Mouse (Mus musculus) forebrain, embryonic 11.5 days (tissue): ENCODE data around the gene Gm5797. TPM values are rescaled to one million over a fixed set of nuclear protein-coding genes. Genes with fewer than 3 reads are reported as not detected.
"Not testable (repeated sequence)": the region's sequence is repeated elsewhere in the genome, so short reads cannot be mapped to it uniquely, and the experiment has no call there.

Source experiments
- ATAC-seq: fragments of 200-750 bp; cut with Nextera tagmentation; replicated peaks from 2 replicates; pipeline ENCODE4 v1.8.0; 2017; ENCODE audit warnings: moderate TSS enrichment; ENCODE audit not compliant: low FRiP score
- DNase-seq: peaks from one replicate; pipeline ENCODE4 v3.0.0-alpha.2; 2017; ENCODE audit warnings: low spot score
- H3K27ac ChIP-seq: fragments of 300-500 bp; sonication (generic); 2 replicates; pipeline ENCODE4 v1.5.1; 2014; ENCODE audit warnings: low read depth, low read length
- H3K27me3 ChIP-seq: fragments of 300-500 bp; sonication (generic); 2 replicates; pipeline ENCODE4 v1.6.1; 2014; ENCODE audit warnings: mild to moderate bottlenecking, low read length, mixed read lengths; ENCODE audit not compliant: control insufficient read depth, insufficient read depth
- H3K36me3 ChIP-seq: fragments of 300-500 bp; sonication (generic); 2 replicates; pipeline ENCODE4 v1.6.1; 2014; ENCODE audit warnings: mild to moderate bottlenecking, low read length, moderate library complexity, mixed read lengths; ENCODE audit not compliant: control insufficient read depth, insufficient read depth
- H3K4me1 ChIP-seq: fragments of 300-500 bp; sonication (generic); replicated peaks from 2 replicates; pipeline ENCODE4 v1.6.1; 2014; ENCODE audit warnings: low read length, mixed read lengths; ENCODE audit not compliant: control insufficient read depth, insufficient read depth
- H3K4me2 ChIP-seq: fragments of 300-500 bp; sonication (generic); 2 replicates; pipeline ENCODE4 v1.6.1; 2014; ENCODE audit warnings: low read depth, mild to moderate bottlenecking, low read length, moderate library complexity, mixed read lengths; ENCODE audit not compliant: severe bottlenecking
- H3K4me3 ChIP-seq: fragments of 300-500 bp; sonication (generic); 2 replicates; pipeline ENCODE4 v1.5.1; 2014; ENCODE audit warnings: low read depth, low read length
- H3K9ac ChIP-seq: fragments of 300-500 bp; sonication (generic); 2 replicates; pipeline ENCODE4 v1.6.1; 2014; ENCODE audit warnings: low read length
- H3K9me3 ChIP-seq: fragments of 300-500 bp; sonication (generic); 2 replicates; pipeline ENCODE4 v1.6.1; 2016; ENCODE audit warnings: low read length, mixed read lengths; ENCODE audit not compliant: control insufficient read depth
- WGBS: fragments of 180-500 bp; shearing (Covaris S2); extraction: QIAGEN DNeasy Blood & Tissue Kit; methylation state at CpG from one replicate; pipeline ENCODE4 v1.1.7; 2014; 5-methylcytosine and 5-hydroxymethylcytosine counted together
- polyA plus RNA-seq: library from polyadenylated mRNA; unstranded; fragments of >200 nt; fragmentation: Nextera tagmentation; extraction: Ambion mirVana; gene quantifications from 2 replicates; pipeline ENCODE4 v1.2.1, GENCODE M21; 2014

Gm5797 gene
- polyA plus RNA-seq, result not detected in 2 replicates

DNA sequence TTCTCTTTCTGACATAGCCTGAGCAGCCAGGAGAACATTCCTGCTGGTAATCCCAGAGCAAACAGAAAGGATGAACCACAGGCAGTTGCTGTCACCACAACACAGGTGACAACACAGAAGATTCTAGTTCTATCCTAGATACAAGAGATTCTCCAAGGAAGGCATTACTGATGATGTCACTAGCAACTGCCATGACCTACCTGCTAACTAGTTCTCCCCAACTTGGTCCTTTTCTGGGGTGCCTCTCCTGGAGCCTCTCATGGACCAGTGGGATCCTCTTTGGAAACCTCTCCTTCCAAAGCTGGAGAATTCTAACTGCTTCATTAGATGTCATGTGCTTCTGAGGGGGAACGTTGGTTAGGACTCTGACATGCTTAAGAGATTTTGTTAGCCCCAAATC, at the start of gene Gm5797:
Gene Gm5797, minus strand, starts transcription at position 101 of the 400 bp plus-strand sequence.
- H3K27me3 ChIP-seq, H3K27ac ChIP-seq, H3K4me2 ChIP-seq, H3K9me3 ChIP-seq, H3K36me3 ChIP-seq, ATAC-seq, H3K4me1 ChIP-seq, DNase-seq, H3K9ac ChIP-seq, H3K4me3 ChIP-seq: not testable (repeated sequence)
- WGBS, result no CpG with 5 or more reads among the region's 1 CpGs

DNA sequence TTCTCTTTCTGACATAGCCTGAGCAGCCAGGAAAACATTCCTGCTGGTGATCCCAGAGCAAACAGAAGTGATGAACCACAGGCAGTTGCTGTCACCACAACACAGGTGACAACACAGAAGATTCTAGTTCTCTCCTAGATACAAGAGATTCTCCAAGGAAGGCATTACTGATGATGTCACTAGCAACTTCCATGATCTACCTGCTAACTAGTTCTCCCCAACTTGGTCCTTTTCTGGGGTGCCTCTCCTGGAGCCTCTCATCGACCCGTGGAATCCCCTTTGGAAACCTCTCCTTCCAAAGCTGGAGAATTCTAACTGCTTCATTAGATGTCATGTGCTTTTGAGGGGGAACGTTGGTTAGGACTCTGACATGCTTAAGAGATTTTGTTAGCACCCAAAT, 32.8 kb upstream of the Gm5797 start, which contains the start of gene Gm8374:
Gene Gm8374, minus strand, starts transcription at position 101 of the 400 bp plus-strand sequence.
- H3K4me3 ChIP-seq, H3K4me1 ChIP-seq, H3K27ac ChIP-seq, H3K9me3 ChIP-seq, H3K36me3 ChIP-seq, ATAC-seq, H3K9ac ChIP-seq, H3K4me2 ChIP-seq, DNase-seq, H3K27me3 ChIP-seq: not testable (repeated sequence)
- WGBS, result 86% methylated on average over 3 of the region's 3 CpGs

DNA sequence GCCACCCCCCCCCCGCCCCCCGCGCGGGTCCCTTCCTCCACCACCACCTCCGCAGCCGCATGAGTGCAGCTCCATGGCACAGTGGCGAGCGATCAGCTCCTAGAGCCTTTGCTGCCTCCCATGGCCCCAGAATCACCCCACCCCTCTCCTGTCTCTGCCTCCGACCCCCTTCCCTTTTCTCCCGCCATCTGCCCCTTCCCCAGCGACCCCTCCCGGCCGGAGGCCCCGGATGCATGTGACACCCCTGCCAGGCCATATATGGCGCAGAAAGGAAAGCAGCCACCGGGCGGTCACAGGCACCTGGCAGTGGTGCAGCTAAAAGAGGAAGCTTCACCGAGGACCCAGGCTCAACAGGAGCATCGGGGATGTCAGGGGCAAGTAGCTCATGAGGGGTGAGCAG, 17.1 kb downstream of the Gm5797 start:
- 1% methylated on average over 10 of the region's 19 CpGs for WGBS
- DNase-seq, result peak; percentile 81
- ATAC-seq, result not testable (repeated sequence)

DNA sequence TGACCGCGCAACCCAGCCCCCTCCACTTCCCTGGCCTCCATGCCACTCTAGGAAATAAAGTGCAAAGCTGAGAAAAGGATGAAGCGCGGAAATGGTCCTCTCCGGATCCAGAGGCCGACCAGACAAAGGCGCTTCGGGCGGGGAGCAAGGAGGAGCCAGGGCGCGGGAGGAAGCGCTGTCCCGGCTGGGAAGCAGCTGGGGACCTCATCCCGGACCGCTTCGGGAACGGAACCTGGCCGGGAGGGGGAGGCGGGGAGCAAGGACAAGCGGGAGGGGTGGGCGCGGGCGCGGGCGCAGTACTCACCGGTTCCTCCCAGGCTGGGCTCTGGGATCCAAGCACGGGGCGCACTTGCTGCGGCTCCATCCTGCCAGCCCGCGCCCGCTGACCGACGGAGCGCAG, 17.5 kb downstream of the Gm5797 start, which contains the start of gene Gm3739:
Gene Gm3739, minus strand, starts transcription at position 389 of the 400 bp plus-strand sequence.
- H3K9me3 ChIP-seq, H3K4me1 ChIP-seq, H3K36me3 ChIP-seq, H3K27me3 ChIP-seq, H3K27ac ChIP-seq, ATAC-seq, DNase-seq: not testable (repeated sequence)
- WGBS, result 0% methylated on average over 12 of the region's 35 CpGs
- Histone ChIP-seq H3K4me3 (peak within 1 kb of the TSS; percentile 47), H3K9ac (peak within 1 kb of the TSS; percentile 62), H3K4me2 (peak within 1 kb of the TSS; percentile 53)

More for the DNA sequence above, 17.1 kb downstream of the Gm5797 start:
- peak overlapping the region; percentile 47 for H3K4me3 ChIP-seq
- H3K9me3 ChIP-seq, H3K27ac ChIP-seq, H3K4me1 ChIP-seq, H3K36me3 ChIP-seq, H3K27me3 ChIP-seq: not testable (repeated sequence)
- H3K4me2 ChIP-seq, result peak overlapping the region; percentile 53
- H3K9ac ChIP-seq, result peak overlapping the region; percentile 62

Other genes starting within 250 kb of the Gm5797 start
- 2.7 and 3.3 TPM in 2 replicates for gene Gm3696, start 231.8 kb downstream of the Gm5797 start, polyA plus RNA-seq
- not detected in 2 replicates for gene Gm6676, start 207.0 kb downstream of the Gm5797 start, polyA plus RNA-seq
- 4.1 and 4.4 TPM in 2 replicates for gene Gm3512, start 157.9 kb downstream of the Gm5797 start, polyA plus RNA-seq
- not detected in 2 replicates for gene Gm16434, start 137.9 kb downstream of the Gm5797 start, polyA plus RNA-seq
- gene Gm3727, start 67.7 kb downstream of the Gm5797 start, polyA plus RNA-seq, result not detected in 2 replicates
- 1.4 and 1.8 TPM in 2 replicates for gene Gm3739, start 17.3 kb downstream of the Gm5797 start, polyA plus RNA-seq
- gene Gm8374, start 32.7 kb upstream of the Gm5797 start, polyA plus RNA-seq, result not detected in 2 replicates
- not detected in 2 replicates for gene Gm3755, start 118.5 kb upstream of the Gm5797 start, polyA plus RNA-seq
- gene Gm3752, start 151.4 kb upstream of the Gm5797 start, polyA plus RNA-seq, result 3.0 and 3.6 TPM in 2 replicates
- gene Gm3558, start 236.2 kb upstream of the Gm5797 start, polyA plus RNA-seq, result 0.55 and 0.92 TPM in 2 replicates